Mouse (Mus musculus): Measurements from ENCODE around the gene Dnase2a.

GRCm38 (mm10) chr8:84967532-84968304 lies 59.4 kb downstream of the Dnase2a start:
- TF ChIP-seq POLR2A (IDR thresholded peaks at IDR 0.05; ENCODE audit: borderline replicate concordance, extremely low read depth, low read depth, low read length): no peak
- no peak for TF ChIP-seq CTCF (IDR thresholded peaks at IDR 0.05; ENCODE audit: insufficient read depth, low read length)

Data from lung, adult 2 months (tissue).